Mouse (Mus musculus) hindbrain, embryonic 16.5 days (tissue): ENCODE measurements around the gene Snx1. TPM values are rescaled to one million over a fixed set of nuclear protein-coding genes. Genes with fewer than 3 reads are reported as not detected.

Experiments
- ATAC-seq: fragments of 200-750 bp; cut with Nextera tagmentation; 2 replicates; pipeline ENCODE4 v1.8.0; 2017; ENCODE audit warnings: moderate TSS enrichment, moderate library complexity
- H3K27ac ChIP-seq: fragments of 300-500 bp; sonication (generic); 2 replicates; pipeline ENCODE4 v1.5.1; 2014; ENCODE audit warnings: low read depth, mild to moderate bottlenecking, control low read depth, low read length, moderate library complexity
- H3K27me3 ChIP-seq: fragments of 300-500 bp; sonication (generic); replicated peaks from 2 replicates; pipeline ENCODE4 v1.6.1; 2014; ENCODE audit warnings: low read length; ENCODE audit not compliant: control insufficient read depth, insufficient read depth
- H3K36me3 ChIP-seq: fragments of 300-500 bp; sonication (generic); 2 replicates; pipeline ENCODE4 v1.6.1; 2014; ENCODE audit warnings: mild to moderate bottlenecking, low read length, moderate library complexity, mixed read lengths; ENCODE audit not compliant: control insufficient read depth, insufficient read depth
- H3K4me1 ChIP-seq: fragments of 300-500 bp; sonication (generic); 2 replicates; pipeline ENCODE4 v1.6.1; 2014; ENCODE audit warnings: low read depth, low read length; ENCODE audit not compliant: control insufficient read depth, insufficient read depth
- H3K4me2 ChIP-seq: fragments of 300-500 bp; sonication (generic); 2 replicates; pipeline ENCODE4 v1.6.1; 2014; ENCODE audit warnings: mild to moderate bottlenecking, low read length, control low read depth, moderate library complexity
- H3K4me3 ChIP-seq: fragments of 300-500 bp; sonication (generic); 2 replicates; pipeline ENCODE4 v1.5.1; 2014; ENCODE audit warnings: mild to moderate bottlenecking, low read length, control low read depth, moderate library complexity
- H3K9ac ChIP-seq: fragments of 300-500 bp; sonication (generic); 2 replicates; pipeline ENCODE4 v1.6.1; 2014; ENCODE audit warnings: low read depth, mild to moderate bottlenecking, control low read depth, low read length, moderate library complexity
- H3K9me3 ChIP-seq: fragments of 300-500 bp; sonication (generic); 2 replicates; pipeline ENCODE4 v1.6.1; 2014; ENCODE audit warnings: mild to moderate bottlenecking, low read length, moderate library complexity; ENCODE audit not compliant: control insufficient read depth
- WGBS: fragments of 180-500 bp; shearing (Covaris S2); extraction: QIAGEN DNeasy Blood & Tissue Kit; methylation state at CpG from one replicate; pipeline ENCODE4 v1.1.7; 2014; 5-methylcytosine and 5-hydroxymethylcytosine counted together
- polyA plus RNA-seq: library from polyadenylated mRNA; unstranded; fragments of >200 nt; fragmentation: Nextera tagmentation; extraction: Ambion mirVana; gene quantifications from 2 replicates; pipeline ENCODE4 v1.2.1, GENCODE M21; 2015

Gene Snx1
- 73.5 and 77.2 TPM in 2 replicates for polyA plus RNA-seq

- Histone ChIP-seq H3K9me3 (no peaks in the 10 kb centered on the region), H3K27ac (peak within 1 kb of the TSS; percentile 52), H3K9ac (peak within 1 kb of the TSS; percentile 66), H3K4me3 (peak within 1 kb of the TSS; percentile 52), H3K27me3 (no peaks in the 10 kb centered on the region), H3K4me1 (peaks cover 23% of the 10 kb centered on the region), H3K4me2 (peak within 1 kb of the TSS; percentile 90), H3K36me3 (no peaks in the 10 kb centered on the region)
- peak; percentile 76 for ATAC-seq
- under 1% methylated on average over 34 of the region's 34 CpGs for WGBS
Observed at GRCm38 (mm10) chr9:66126456-66127192, at the start of gene Snx1, which contains the start of gene Ciao2a. TSS of gene Snx1 (minus strand) at chr9:66126587. TSS of gene Ciao2a (plus strand) at chr9:66126611.

- Histone ChIP-seq H3K4me3 (no peak overlapping the region), H3K36me3 (no peaks in the 10 kb centered on the region), H3K4me1 (no peaks in the 10 kb centered on the region; the same call in 1 of the 2 replicates), H3K9ac (no peak overlapping the region), H3K9me3 (no peaks in the 10 kb centered on the region), H3K27ac (no peak overlapping the region), H3K4me2 (no peak overlapping the region), H3K27me3 (no peaks in the 10 kb centered on the region)
- WGBS, result 80% methylated on average over 3 of the region's 3 CpGs
- ATAC-seq, result no peak
Observed at GRCm38 (mm10) chr9:66174985-66175384, 48.6 kb upstream of the Snx1 start.

DNA sequence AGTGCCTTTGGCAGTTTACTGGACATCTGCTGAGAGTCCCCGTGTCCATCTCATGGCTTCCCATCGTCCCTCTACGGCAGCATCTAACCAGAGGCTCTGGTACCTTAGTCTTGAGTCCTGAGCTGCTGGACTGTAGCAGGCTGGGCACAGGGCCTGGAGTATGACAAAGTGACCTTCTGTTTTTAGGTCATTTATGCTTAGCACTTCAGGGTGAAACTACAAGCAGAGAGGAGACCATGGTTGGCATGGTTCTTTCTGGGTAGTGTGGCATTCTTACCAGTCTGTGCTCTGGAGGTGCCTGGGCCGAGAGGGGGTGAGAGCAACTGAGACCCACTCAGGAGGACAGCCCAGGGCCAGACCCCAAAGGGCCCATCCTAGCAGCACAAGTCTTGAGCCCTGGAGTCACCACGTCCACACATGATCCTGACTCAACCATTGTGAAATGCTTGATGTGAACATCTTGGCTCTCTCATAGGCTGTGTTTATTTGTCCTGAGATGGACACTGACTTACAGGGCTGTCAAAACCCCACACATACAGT lies 47.0 kb upstream of the Snx1 start:
- no peaks in the 10 kb centered on the region for H3K36me3 ChIP-seq
- no peak overlapping the region for H3K9ac ChIP-seq
- no peak overlapping the region for H3K4me3 ChIP-seq
- no peak overlapping the region for H3K4me2 ChIP-seq
- no peak for ATAC-seq
- 95% methylated on average over 5 of the region's 5 CpGs for WGBS
- H3K4me1 ChIP-seq, result no peaks in the 10 kb centered on the region; the same call in 1 of the 2 replicates
- H3K9me3 ChIP-seq, result no peaks in the 10 kb centered on the region
- H3K27me3 ChIP-seq, result no peaks in the 10 kb centered on the region
- no peak overlapping the region for H3K27ac ChIP-seq

- Histone ChIP-seq H3K27ac (no peak overlapping the region), H3K27me3 (no peaks in the 10 kb centered on the region), H3K9ac (no peak overlapping the region), H3K4me3 (no peak overlapping the region), H3K4me1 (no peaks in the 10 kb centered on the region; the same call in 1 of the 2 replicates), H3K36me3 (no peaks in the 10 kb centered on the region), H3K4me2 (no peak overlapping the region), H3K9me3 (no peaks in the 10 kb centered on the region)
- 49% methylated on average over 12 of the region's 12 CpGs for WGBS
- ATAC-seq, result no peak
Observed at GRCm38 (mm10) chr9:66171275-66171921, 45.0 kb upstream of the Snx1 start.

- Histone ChIP-seq H3K4me3 (no peak overlapping the region), H3K36me3 (no peaks in the 10 kb centered on the region), H3K4me1 (no peaks in the 10 kb centered on the region; the same call in 1 of the 2 replicates), H3K9ac (no peak overlapping the region), H3K4me2 (no peak overlapping the region), H3K27ac (no peak overlapping the region), H3K9me3 (no peaks in the 10 kb centered on the region), H3K27me3 (no peaks in the 10 kb centered on the region)
- WGBS, result 3% methylated on average over 5 of the region's 5 CpGs
- no peak for ATAC-seq
Observed at GRCm38 (mm10) chr9:66170506-66170905, 44.1 kb upstream of the Snx1 start.

- no peak overlapping the region for H3K4me2 ChIP-seq
- H3K4me1 ChIP-seq, result no peaks in the 10 kb centered on the region; the same call in 1 of the 2 replicates
- H3K9ac ChIP-seq, result no peak overlapping the region
- no peaks in the 10 kb centered on the region for H3K9me3 ChIP-seq
- H3K36me3 ChIP-seq, result no peaks in the 10 kb centered on the region
- no peak for ATAC-seq
- no peak overlapping the region for H3K4me3 ChIP-seq
- no peaks in the 10 kb centered on the region for H3K27me3 ChIP-seq
- no peak overlapping the region for H3K27ac ChIP-seq
- WGBS, result 22% methylated on average over 1 of the region's 1 CpGs
Observed at GRCm38 (mm10) chr9:66168233-66168632, 41.8 kb upstream of the Snx1 start.

- H3K9ac ChIP-seq, result no peak overlapping the region
- WGBS, result 85% methylated on average over 5 of the region's 5 CpGs
- no peak overlapping the region for H3K27ac ChIP-seq
- no peak for ATAC-seq
- no peaks in the 10 kb centered on the region for H3K36me3 ChIP-seq
- H3K27me3 ChIP-seq, result no peaks in the 10 kb centered on the region
- no peaks in the 10 kb centered on the region; the same call in 1 of the 2 replicates for H3K4me1 ChIP-seq
- H3K9me3 ChIP-seq, result no peaks in the 10 kb centered on the region
- H3K4me3 ChIP-seq, result no peak overlapping the region
- no peak overlapping the region for H3K4me2 ChIP-seq
Observed at GRCm38 (mm10) chr9:66167222-66167621, 40.8 kb upstream of the Snx1 start.

DNA sequence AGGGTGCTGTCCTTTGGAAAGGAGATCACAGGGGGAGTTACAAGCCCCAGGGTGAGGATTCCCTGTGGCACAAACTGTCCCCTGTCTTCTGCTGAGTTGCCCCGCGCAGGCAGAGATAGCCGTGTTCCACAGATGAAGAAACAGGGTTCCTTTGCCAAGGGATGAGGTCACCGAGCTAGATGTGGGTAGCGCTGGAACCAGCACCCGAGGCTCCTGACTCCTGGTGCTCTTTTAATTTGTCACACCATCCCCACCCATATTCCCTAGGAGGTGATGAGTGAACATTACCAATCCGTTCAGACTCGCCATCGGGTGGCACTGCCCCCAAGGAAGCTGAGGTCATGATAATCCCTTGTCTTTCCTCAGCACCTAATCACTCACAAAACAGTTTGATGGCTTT lies 36.6 kb upstream of the Snx1 start:
- H3K9ac ChIP-seq, result no peak overlapping the region
- no peaks in the 10 kb centered on the region; the same call in 1 of the 2 replicates for H3K4me1 ChIP-seq
- 84% methylated on average over 9 of the region's 9 CpGs for WGBS
- no peak overlapping the region for H3K4me2 ChIP-seq
- H3K27ac ChIP-seq, result no peak overlapping the region
- no peak overlapping the region for H3K4me3 ChIP-seq
- ATAC-seq, result no peak
- H3K36me3 ChIP-seq, result no peaks in the 10 kb centered on the region
- peaks cover 7% of the 10 kb centered on the region for H3K27me3 ChIP-seq
- H3K9me3 ChIP-seq, result no peaks in the 10 kb centered on the region

- Histone ChIP-seq H3K27ac (no peak overlapping the region), H3K27me3 (peaks cover 13% of the 10 kb centered on the region), H3K4me2 (no peak overlapping the region), H3K4me3 (no peak overlapping the region), H3K9me3 (no peaks in the 10 kb centered on the region), H3K9ac (no peak overlapping the region), H3K36me3 (no peaks in the 10 kb centered on the region), H3K4me1 (no peaks in the 10 kb centered on the region; the same call in 1 of the 2 replicates)
- 100% methylated on average over 2 of the region's 2 CpGs for WGBS
- ATAC-seq, result no peak
Observed at GRCm38 (mm10) chr9:66160155-66160554, 33.8 kb upstream of the Snx1 start.
